Mouse (Mus musculus) cerebellum, adult 18-20 months (tissue): ENCODE measurements around the gene F9.
A peak's percentile ranks its signal among the peaks of the same experiment; 100 is the strongest.
"Not testable (repeated sequence)": the region's sequence is repeated elsewhere in the genome, so short reads cannot be mapped to it uniquely, and the experiment has no call there.

ENCODE experiments used
- DNase-seq, 2 experiments: peaks; one replicate each; pipeline ENCODE4 v3.0.0; 2021

The F9 gene

DNA sequence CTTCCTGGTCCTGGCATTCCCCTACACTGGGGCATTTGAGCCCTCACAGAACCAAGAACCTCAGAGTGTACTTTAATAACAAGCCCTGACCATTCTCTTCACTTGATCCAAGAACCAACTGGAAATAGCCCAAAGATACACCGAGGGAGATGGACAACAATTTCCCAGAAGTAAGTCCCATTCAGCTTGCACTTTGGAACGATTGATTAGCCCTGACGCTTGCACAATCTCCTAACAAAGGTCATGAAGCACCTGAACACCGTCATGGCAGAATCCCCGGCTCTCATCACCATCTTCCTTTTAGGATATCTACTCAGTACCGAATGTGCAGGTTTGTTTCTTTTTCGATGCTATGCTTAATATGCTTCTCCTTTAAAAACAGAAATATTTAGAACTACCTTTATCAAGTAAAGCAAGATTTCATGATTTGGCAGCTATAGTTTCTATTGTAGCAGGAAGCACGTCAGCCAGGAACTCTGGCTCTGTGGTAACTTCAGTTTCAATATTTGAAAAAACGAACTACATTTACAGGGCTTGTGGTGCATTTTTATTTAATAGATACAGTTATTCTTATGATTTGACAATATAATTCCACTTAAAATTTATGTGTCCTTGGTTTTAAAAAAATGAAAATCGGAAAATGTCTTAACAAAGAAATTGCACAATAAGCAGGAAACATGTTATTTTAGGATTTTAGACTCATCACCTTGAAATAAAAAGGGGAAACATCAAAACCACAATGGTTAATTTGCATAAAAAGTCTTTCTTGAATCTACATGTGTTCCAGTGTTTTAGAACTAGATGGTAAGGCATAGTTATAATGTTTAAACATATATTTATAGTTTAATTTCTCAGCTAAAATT is at the start of gene F9:
Gene F9 (plus strand): TSS at position 244 of the 863 bp plus-strand sequence.
- DNase-seq = no peak

DNA sequence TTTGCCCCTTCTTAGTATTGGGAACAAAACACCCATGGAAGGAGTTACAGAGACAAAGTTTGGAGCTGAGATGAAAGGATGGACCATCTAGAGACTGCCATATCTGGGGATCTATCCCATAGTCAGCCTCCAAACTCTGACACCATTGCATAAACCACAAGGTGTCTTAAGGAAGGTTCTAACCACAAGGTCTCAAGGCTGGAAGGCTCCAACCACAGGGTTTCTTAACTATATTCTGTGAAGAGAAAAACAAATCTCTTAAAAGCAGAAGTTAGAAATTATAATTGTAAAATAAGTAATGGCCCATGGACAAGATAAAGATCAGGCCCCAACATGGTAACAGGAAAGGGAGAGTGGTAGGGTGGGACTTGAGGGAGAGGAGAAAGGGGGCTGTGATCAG is 29.5 kb upstream of the F9 start:
- DNase-seq = not testable (repeated sequence)

DNA sequence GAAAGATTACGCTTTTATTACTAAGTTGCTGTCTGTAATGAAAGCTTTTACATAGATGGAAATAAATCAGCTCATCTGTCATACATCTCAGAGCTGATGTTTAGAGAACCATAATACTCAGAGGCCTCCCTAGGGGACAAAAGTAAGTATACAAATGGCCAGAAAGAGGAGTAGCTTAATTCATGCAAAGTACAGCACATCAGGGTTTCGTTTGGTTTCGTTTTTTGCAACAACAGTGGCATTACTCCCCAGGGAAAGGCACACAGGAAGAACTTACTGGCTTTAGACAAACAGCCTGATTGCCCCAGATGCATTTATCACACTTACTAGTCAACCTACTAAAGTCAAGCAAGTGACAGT is 800 bp downstream of the F9 start:
- DNase-seq = no peak

DNA sequence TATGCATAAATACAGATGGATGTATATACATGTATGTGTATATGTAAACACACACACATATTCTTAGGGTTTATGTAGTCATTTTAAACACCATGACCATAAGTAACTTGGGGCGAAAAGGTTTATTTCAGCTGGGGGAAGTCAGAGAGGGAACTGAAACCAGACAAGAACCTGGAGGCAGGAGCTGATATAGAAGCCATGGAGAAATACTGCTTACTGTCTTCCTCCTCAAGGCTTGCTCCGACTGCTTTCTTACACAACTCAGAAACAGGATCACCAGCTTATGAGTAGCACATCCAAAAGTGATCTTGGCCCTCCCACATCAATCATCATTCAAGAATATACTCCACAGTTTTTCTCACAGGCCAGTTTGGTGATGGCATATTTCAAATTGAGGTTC is 2.2 kb downstream of the F9 start:
- DNase-seq = no peak

DNA sequence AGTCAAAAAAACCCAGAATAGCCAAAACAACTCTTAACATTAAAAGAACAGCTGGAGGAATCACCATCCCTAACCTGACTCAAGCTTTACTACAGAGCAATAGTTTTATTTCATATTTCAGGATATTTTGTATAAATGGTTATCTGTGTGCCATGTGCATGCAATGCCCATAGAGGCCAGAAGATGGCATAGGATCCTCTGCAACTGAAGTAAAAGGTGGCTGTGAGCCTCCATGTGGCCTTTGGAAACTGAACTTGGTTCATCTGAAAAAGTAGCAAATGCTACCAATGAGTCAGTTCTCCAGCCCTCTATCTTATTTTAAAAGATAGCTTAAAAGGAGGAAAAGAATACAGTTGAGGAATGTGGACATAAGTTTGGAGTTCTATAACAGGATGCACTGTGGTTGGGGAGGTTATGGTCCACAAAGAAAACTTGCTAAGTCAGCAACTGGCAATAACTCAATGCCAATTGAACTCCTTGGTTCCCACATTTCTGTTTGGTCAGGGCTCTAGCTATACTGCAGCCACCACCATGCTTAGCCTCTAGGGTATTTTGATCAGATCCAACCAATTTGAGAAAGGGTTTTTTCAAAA is 13.9 kb downstream of the F9 start:
- DNase-seq = peak; percentile 33 to 39

DNA sequence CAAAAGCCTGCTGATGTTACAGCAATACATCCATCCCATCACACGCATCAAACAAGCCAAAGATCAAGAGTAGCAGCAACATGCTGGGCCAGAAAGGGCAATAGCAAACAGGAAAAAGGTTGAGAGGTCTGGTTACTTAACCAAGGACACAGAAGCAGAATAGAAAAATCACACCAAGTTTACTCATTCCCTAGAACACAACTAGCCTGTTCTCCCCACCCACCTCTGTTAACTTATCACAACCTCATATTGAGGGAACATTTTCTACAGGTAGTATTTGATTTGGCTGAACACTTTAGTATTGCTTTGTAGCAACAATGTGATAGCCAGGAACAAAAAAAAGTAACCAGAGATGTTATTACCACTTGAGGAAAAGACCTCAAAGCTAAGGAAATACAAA is 15.3 kb downstream of the F9 start:
- DNase-seq = no peak

DNA sequence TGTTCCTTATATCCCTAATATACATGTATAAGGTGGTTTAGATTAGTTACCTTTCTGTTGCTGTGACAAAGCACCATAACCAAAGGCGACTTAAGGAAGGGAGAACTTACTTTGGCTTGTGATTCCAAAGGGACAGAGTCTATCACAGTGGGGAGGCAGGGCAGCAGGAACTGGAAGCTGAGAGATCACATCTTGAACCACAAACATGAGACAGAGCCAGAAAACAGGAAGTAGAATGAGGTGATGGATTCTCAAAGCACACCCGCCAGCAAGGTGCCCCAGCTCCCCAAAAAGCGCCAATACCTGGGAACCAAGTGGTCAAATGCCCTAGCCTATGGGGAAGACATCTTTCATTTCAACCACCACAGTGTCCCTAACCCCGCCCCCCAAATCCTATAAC is 21.7 kb downstream of the F9 start:
- DNase-seq = no peak

DNA sequence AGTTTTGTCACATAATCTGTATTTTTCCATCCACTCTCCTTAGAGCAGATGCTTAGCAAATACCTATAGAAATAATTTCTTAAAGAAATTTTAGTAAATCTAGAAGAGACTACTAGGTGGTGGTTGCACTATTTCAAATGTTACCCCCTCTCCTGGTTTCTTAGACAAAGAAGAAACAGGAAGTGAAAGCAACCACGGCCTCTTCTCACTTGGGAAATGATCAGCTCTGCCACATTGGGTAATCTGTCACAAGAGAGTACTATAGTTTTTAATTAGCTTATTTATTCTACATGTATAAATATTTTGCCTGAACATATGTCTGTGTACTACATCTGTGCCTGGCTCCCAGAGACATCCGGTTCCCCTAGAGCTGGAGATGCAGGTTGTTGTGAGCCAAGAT is 22.3 kb downstream of the F9 start:
- DNase-seq = no peak

DNA sequence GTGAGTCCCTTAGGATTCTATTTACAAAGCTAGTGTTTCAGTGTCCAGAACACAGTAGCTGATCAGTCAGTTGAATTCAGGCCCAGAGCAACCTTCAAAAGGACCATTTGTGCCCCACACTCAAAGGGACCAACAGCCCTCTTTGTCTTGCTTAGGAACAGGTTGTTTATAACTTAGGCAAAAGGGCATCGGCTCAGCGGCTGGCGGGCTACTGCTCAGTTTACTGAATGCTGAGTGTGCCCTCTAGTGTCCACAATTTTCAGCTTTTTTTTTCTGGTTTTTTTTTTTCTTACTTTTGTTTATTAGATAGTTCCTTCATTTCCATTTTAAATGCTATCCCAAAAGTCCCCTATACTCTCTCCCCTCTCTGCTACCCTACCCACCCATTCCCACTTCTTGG is 27.4 kb downstream of the F9 start:
- DNase-seq = peak; percentile 14 to 28

DNA sequence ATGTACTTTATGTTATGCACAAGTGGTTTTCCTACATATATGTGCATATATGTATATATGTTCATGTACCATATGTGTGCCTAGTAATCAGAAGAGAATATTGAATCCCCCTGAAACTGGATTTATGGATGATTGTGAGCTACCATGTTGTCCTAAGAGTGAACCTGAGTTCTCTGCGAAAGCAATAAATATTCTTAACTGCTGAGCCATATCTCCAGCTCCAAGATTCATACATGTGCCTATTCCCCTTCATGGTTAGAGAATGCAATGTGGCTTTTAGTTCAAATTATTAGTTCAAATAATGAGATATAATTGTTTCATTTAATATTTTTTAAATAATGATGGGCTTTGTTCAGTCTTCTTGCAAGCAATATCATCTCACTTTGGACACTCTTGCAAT is 55.5 kb downstream of the F9 start:
- no peak for DNase-seq

DNA sequence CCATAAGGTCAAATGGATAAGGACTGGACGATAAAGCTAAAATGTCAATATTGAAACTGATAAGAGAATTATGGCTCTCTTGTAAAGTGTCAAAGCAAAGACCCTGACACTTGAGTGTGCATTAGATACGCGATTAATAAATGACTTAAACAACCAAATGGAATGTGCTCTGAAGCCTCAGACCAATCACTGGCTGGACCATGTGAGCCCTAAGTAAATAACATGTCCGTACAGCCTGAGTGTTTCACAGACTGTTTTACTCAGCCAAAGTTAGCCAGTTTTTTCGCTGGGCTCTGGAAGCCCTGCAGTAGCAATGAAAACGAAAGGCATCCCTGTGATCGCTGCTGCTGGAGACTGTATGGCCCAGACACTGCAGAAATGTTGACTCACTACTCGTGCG is 55.9 kb downstream of the F9 start:
- DNase-seq = no peak

DNA sequence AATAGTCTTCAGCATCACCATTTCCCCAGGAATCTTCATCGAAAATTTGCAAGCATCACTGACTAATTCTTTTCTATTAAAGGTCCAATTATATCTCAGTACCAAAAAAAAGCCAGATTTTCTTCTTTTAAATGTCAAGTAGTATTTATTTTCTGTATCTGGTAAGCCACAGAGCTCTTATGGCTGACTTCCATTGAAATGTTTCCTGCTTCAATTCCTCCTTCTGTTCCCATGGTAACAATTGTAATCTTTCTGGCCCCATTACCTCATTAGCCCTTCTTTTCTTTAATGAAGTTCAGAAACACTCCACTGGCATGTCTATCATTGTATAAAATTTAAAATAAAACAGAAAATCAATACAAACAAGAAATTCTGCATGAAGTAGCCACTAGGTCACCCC is 76.1 kb downstream of the F9 start:
- DNase-seq = no peak
